Mouse (Mus musculus) hindbrain, embryonic 12.5 days (tissue): ENCODE results near the gene Procr. TPM values are rescaled to one million over a fixed set of nuclear protein-coding genes. Genes with fewer than 3 reads are reported as not detected.
"Not testable (repeated sequence)": the region's sequence is repeated elsewhere in the genome, so short reads cannot be mapped to it uniquely, and the experiment has no call there.

Experiments
- ATAC-seq: fragments of 200-750 bp; cut with Nextera tagmentation; 2 replicates; pipeline ENCODE4 v1.8.0; 2017; ENCODE audit warnings: moderate TSS enrichment; ENCODE audit not compliant: low FRiP score
- H3K27ac ChIP-seq: fragments of 300-500 bp; sonication (generic); 2 replicates; pipeline ENCODE4 v1.5.1; 2016; ENCODE audit warnings: mild to moderate bottlenecking
- H3K27me3 ChIP-seq: fragments of 300-500 bp; sonication (generic); 2 replicates; pipeline ENCODE4 v1.6.1; 2016; ENCODE audit warnings: mild to moderate bottlenecking
- H3K36me3 ChIP-seq: fragments of 300-500 bp; sonication (generic); 2 replicates; pipeline ENCODE4 v1.6.1; 2016; ENCODE audit warnings: mild to moderate bottlenecking
- H3K4me1 ChIP-seq: fragments of 300-500 bp; sonication (generic); 2 replicates; pipeline ENCODE4 v1.6.1; 2016
- H3K4me2 ChIP-seq: fragments of 300-500 bp; sonication (generic); replicated peaks from 2 replicates; pipeline ENCODE4 v1.6.1; 2016; ENCODE audit warnings: mild to moderate bottlenecking
- H3K4me3 ChIP-seq: fragments of 300-500 bp; sonication (generic); 2 replicates; pipeline ENCODE4 v1.5.1; 2016; ENCODE audit warnings: mild to moderate bottlenecking
- H3K9ac ChIP-seq: fragments of 300-500 bp; sonication (generic); 2 replicates; pipeline ENCODE4 v1.6.1; 2016; ENCODE audit warnings: mild to moderate bottlenecking, moderate library complexity
- H3K9me3 ChIP-seq: fragments of 300-500 bp; sonication (generic); replicated peaks from 2 replicates; pipeline ENCODE4 v1.6.1; 2016; ENCODE audit warnings: mild to moderate bottlenecking
- WGBS: fragments of 180-500 bp; shearing (Covaris S2); methylation state at CpG from one replicate; pipeline ENCODE4 v1.1.7; 2016; 5-methylcytosine and 5-hydroxymethylcytosine counted together
- polyA plus RNA-seq: library from polyadenylated mRNA; unstranded; fragments of >200 nt; fragmentation: Nextera tagmentation; extraction: Ambion mirVana; gene quantifications from 2 replicates; pipeline ENCODE4 v1.2.1, GENCODE M21; 2016

The Procr gene
- polyA plus RNA-seq, 1 experiment from 2014 or later = 3.4 TPM

DNA sequence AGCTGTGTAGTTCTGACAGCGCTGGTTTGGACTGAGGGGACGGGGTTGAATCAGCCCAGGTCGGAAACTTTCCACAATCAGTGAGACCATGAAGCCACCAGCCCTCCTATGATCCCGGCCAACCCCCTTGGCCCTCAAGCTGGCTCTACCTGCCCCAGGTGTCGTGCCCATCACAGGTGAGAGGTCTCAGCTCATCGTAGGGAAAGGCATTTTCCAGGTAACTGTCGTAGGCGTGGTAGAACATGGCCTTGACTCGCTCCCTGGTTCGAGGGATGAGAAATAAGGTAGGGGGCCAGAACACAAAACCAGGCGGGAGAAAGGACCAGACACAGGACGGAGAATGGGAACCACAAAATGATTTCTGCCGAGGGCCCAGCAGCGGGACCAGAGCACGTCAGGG is 22.2 kb upstream of the Procr start:
- Histone ChIP-seq H3K9me3 (no peaks in the 10 kb centered on the region), H3K36me3 (0 out of 2 replicates have a peak, but pooled peaks cover 2% of the 10 kb centered on the region), H3K9ac (peak overlapping the region; percentile 86), H3K4me1 (peaks cover 12% of the 10 kb centered on the region), H3K4me3 (peak overlapping the region; percentile 80), H3K4me2 (peak overlapping the region; percentile 85), H3K27me3 (no peaks in the 10 kb centered on the region), H3K27ac (peak overlapping the region; percentile 55; the same call in 1 of the 2 replicates)
- ATAC-seq = no peak; the same call in 1 of the 2 replicates
- 7% methylated on average over 15 of the region's 15 CpGs for WGBS

DNA sequence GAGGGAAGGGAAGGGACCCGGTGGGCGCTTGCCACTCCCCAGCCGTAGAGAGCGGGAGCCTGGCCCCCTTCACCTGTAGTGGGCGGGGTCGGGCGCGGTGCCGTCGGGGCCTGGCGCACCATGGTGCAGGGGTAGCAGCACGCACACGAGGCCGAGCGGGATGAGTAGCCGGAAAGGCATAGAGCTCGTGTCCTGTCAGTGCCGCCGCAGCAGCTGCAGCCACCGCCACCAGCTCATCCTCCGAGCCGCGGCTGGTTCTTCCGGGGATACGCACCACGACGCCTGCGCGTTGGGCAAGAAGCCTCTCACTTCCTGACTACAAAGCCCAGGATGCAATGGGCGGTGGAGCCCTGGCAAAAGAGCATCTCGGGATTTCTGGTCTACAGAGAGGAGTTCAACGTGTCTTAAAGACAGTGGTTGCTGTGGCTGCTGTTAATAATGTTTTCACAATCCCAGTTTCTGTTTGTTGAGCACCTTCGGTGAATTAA is 21.7 kb upstream of the Procr start, which contains the start of gene Edem2:
Edem2 (minus strand) TSS at position 318 of the 488 bp plus-strand sequence.
- peak within 1 kb of the TSS; percentile 85 for H3K4me2 ChIP-seq
- ATAC-seq = peak; percentile 97
- peak within 1 kb of the TSS; percentile 55; the same call in 1 of the 2 replicates for H3K27ac ChIP-seq
- H3K9me3 ChIP-seq = no peaks in the 10 kb centered on the region
- 0 out of 2 replicates have a peak, but pooled peaks cover 2% of the 10 kb centered on the region for H3K36me3 ChIP-seq
- H3K9ac ChIP-seq = peak within 1 kb of the TSS; percentile 86
- peak within 1 kb of the TSS; percentile 80 for H3K4me3 ChIP-seq
- peaks cover 12% of the 10 kb centered on the region for H3K4me1 ChIP-seq
- H3K27me3 ChIP-seq = no peaks in the 10 kb centered on the region
- under 1% methylated on average over 33 of the region's 33 CpGs for WGBS

DNA sequence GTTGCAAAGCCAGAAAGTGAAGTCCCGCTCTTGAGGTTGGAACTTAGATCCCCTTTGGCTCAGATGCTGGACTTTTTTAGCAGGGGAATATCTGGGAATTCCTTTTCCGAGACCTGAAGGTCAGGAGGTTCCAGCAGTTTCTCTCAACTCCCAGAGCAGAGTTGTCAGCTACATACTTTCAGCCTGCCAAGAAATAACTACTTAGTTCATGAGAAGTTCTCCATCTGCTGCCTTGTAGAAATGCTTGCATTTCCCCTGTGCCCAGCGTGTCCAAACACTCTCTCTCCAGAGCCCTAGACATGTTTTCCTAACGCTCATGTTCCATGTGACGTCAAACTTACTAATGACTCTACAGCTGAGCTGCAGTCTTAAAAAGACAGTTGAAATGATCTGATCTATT is 15.8 kb upstream of the Procr start:
- no peaks in the 10 kb centered on the region for H3K4me1 ChIP-seq
- H3K27me3 ChIP-seq = no peaks in the 10 kb centered on the region
- no peaks in the 10 kb centered on the region for H3K9me3 ChIP-seq
- no peaks in the 10 kb centered on the region for H3K36me3 ChIP-seq
- no peak overlapping the region for H3K4me2 ChIP-seq
- no peak for ATAC-seq
- 81% methylated on average over 5 of the region's 5 CpGs for WGBS
- no peak overlapping the region for H3K4me3 ChIP-seq
- H3K27ac ChIP-seq = no peak overlapping the region
- no peak overlapping the region for H3K9ac ChIP-seq

GRCm38 (mm10) chr2:155735766-155736165 is 15.2 kb upstream of the Procr start, which contains the start of gene Gm17581:
TSS of gene Gm17581 (minus strand) at chr2:155735866.
- not testable (repeated sequence) for H3K9ac ChIP-seq, H3K9me3 ChIP-seq, ATAC-seq, H3K27me3 ChIP-seq, H3K4me3 ChIP-seq, H3K36me3 ChIP-seq, H3K27ac ChIP-seq, H3K4me2 ChIP-seq, H3K4me1 ChIP-seq
- WGBS = 89% methylated on average over 5 of the region's 5 CpGs

GRCm38 (mm10) chr2:155736936-155737335 is 14.0 kb upstream of the Procr start:
- Histone ChIP-seq H3K27me3 (no peaks in the 10 kb centered on the region), H3K27ac (no peak overlapping the region), H3K36me3 (no peaks in the 10 kb centered on the region), H3K9ac (no peak overlapping the region), H3K4me2 (no peak overlapping the region), H3K4me1 (no peaks in the 10 kb centered on the region), H3K4me3 (no peak overlapping the region), H3K9me3 (no peaks in the 10 kb centered on the region)
- WGBS = 84% methylated on average over 6 of the region's 6 CpGs
- no peak for ATAC-seq

- no peak overlapping the region for H3K9ac ChIP-seq
- H3K4me2 ChIP-seq = no peak overlapping the region
- 66% methylated on average over 9 of the region's 9 CpGs for WGBS
- no peak for ATAC-seq
- H3K4me1 ChIP-seq = no peaks in the 10 kb centered on the region
- H3K36me3 ChIP-seq = no peaks in the 10 kb centered on the region
- no peak overlapping the region for H3K27ac ChIP-seq
- no peak overlapping the region for H3K4me3 ChIP-seq
- H3K9me3 ChIP-seq = no peaks in the 10 kb centered on the region
- H3K27me3 ChIP-seq = no peaks in the 10 kb centered on the region
These were observed 13.1 kb upstream of the Procr start for GRCm38 (mm10) chr2:155737803-155738202.

GRCm38 (mm10) chr2:155742211-155742610 is 8.7 kb upstream of the Procr start:
- H3K9me3 ChIP-seq = no peaks in the 10 kb centered on the region
- H3K4me1 ChIP-seq = no peaks in the 10 kb centered on the region
- H3K27me3 ChIP-seq = no peaks in the 10 kb centered on the region
- H3K27ac ChIP-seq = no peak overlapping the region
- no peak overlapping the region for H3K9ac ChIP-seq
- WGBS = 87% methylated on average over 11 of the region's 11 CpGs
- ATAC-seq = no peak
- H3K36me3 ChIP-seq = no peaks in the 10 kb centered on the region
- no peak overlapping the region for H3K4me3 ChIP-seq
- H3K4me2 ChIP-seq = no peak overlapping the region

DNA sequence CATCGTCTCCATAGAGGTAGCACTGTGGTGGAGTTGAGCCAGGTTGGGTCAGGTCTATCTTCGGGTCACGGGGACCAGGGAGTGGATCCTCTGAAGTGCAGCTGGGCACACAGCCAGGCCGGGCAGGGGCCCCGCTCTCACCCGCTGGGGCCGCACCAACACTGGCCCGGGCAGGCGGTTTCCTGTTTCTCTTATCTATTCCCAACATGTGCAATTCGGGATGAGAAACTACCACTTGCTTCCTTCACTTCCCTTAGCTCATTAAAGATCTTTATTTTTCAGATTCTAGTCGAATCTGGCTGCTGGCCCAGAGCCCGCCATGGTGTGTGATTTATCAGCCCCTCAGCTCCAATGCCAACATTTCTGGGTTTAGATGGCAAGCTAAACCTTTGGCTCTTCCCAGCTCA is 8.0 kb upstream of the Procr start:
- Histone ChIP-seq H3K4me1 (no peaks in the 10 kb centered on the region), H3K4me2 (no peak overlapping the region), H3K9me3 (no peaks in the 10 kb centered on the region), H3K27me3 (no peaks in the 10 kb centered on the region), H3K9ac (no peak overlapping the region), H3K36me3 (no peaks in the 10 kb centered on the region), H3K4me3 (no peak overlapping the region), H3K27ac (no peak overlapping the region)
- 76% methylated on average over 12 of the region's 12 CpGs for WGBS
- ATAC-seq = no peak

DNA sequence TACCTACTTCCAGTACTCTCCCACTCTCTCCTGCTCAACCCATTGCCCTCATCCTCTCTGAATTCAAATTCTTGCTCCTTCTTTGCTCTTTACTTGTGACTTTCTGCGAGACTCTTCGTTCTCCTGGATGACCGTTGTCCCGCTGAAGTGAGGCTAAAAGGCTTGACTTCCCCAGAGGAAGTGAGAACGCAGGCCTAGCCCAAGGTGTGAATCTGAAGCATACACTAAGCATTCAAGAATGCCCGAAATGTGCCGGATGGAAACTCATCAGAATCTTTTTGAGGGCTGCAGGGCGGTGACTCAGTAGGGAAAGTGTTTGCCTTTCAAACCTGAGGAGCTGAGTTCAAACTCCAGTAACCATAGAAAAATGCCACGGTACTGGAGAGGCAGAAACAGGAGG is 7.6 kb upstream of the Procr start:
- ATAC-seq = no peak
- H3K27ac ChIP-seq = no peak overlapping the region
- no peaks in the 10 kb centered on the region for H3K36me3 ChIP-seq
- H3K27me3 ChIP-seq = no peaks in the 10 kb centered on the region
- H3K4me1 ChIP-seq = no peaks in the 10 kb centered on the region
- no peak overlapping the region for H3K4me3 ChIP-seq
- H3K9me3 ChIP-seq = no peaks in the 10 kb centered on the region
- 95% methylated on average over 9 of the region's 9 CpGs for WGBS
- H3K9ac ChIP-seq = no peak overlapping the region
- no peak overlapping the region for H3K4me2 ChIP-seq

- Histone ChIP-seq H3K4me1 (no peaks in the 10 kb centered on the region), H3K9ac (no peak overlapping the region), H3K27ac (no peak overlapping the region), H3K36me3 (no peaks in the 10 kb centered on the region), H3K4me2 (no peak overlapping the region), H3K9me3 (no peaks in the 10 kb centered on the region), H3K4me3 (no peak overlapping the region), H3K27me3 (no peaks in the 10 kb centered on the region)
- 68% methylated on average over 3 of the region's 3 CpGs for WGBS
- no peak for ATAC-seq
These were observed 5.4 kb upstream of the Procr start for GRCm38 (mm10) chr2:155745487-155745886.

GRCm38 (mm10) chr2:155749394-155749793 is 1.5 kb upstream of the Procr start:
- Histone ChIP-seq H3K9me3 (no peaks in the 10 kb centered on the region), H3K27me3 (peaks cover 11% of the 10 kb centered on the region), H3K4me3 (no peak overlapping the region), H3K4me2 (no peak overlapping the region), H3K27ac (no peak overlapping the region), H3K9ac (no peak overlapping the region), H3K4me1 (peaks cover 7% of the 10 kb centered on the region; the same call in 1 of the 2 replicates), H3K36me3 (no peaks in the 10 kb centered on the region)
- WGBS = 91% methylated on average over 4 of the region's 4 CpGs
- ATAC-seq = no peak

- 8% methylated on average over 1 of the region's 1 CpGs for WGBS
- Histone ChIP-seq H3K4me2 (no peak overlapping the region), H3K27ac (no peak overlapping the region), H3K4me1 (peaks cover 6% of the 10 kb centered on the region; the same call in 1 of the 2 replicates), H3K4me3 (no peak overlapping the region), H3K9ac (no peak overlapping the region), H3K36me3 (no peaks in the 10 kb centered on the region), H3K27me3 (peaks cover 9% of the 10 kb centered on the region), H3K9me3 (no peaks in the 10 kb centered on the region)
- no peak for ATAC-seq
These were observed 4.8 kb downstream of the Procr start for GRCm38 (mm10) chr2:155755746-155756145.

DNA sequence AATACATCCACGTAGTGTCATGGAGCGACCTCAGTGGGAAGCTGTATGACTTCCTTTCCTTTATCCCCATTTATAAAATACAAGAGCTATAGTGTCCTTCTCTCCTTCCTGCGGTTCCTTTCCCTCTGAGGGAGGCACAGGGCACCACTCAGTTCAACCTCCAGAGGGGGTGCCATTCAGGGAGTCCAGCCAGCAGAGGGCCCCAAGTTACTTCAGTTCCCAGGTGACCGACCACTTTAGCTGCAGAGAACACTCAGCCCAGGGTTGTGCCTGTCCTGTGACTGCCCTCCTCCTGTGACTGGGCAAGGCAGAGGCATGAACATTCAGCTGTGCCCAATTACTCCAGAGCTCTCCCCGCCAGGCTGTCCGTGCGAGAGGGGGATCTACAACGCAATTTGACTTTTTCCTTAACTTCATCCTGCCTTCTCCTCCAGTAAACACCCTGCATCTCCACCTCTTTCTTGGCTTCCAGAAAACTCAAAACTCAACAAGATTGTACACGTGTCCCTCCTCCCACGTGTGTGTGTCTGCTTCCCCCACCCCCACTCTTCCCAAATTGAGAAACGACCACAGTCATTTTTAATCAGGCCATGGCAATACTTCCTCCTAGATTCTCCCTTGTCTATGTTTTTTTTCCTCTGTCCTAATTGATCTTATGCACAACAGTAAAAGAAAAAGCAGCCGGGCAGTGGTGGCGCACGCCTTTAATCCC is 6.1 kb downstream of the Procr start:
- Histone ChIP-seq H3K36me3 (no peaks in the 10 kb centered on the region), H3K9me3 (no peaks in the 10 kb centered on the region), H3K4me3 (no peak overlapping the region), H3K27ac (no peak overlapping the region), H3K4me1 (no peaks in the 10 kb centered on the region), H3K9ac (no peak overlapping the region), H3K4me2 (no peak overlapping the region), H3K27me3 (no peaks in the 10 kb centered on the region)
- ATAC-seq = no peak
- 67% methylated on average over 14 of the region's 14 CpGs for WGBS
